In the genomic region with DNA sequence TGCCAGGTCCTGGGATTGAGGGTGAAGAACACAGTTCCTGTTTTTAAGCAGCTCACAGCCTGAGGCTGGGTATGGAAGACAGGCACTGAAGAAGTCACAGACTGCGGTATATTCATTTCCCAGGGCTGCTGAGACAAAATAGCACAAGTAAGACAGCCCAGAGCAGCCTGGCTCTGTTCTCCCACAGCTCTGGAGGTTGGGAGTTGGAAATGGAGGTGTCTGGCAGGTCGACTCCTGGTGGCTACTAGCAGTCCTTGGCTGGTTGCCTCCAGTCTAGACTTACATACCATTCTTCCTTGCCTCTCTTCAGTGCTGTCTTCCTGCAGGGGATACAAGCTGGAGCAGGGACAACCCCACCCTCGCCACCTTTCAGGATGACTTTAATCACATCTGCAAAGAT, we compare ENCODE assay signal across 25 mouse cellular contexts.
"Had no signal": no experiment of that assay in that cellular context is flagged by ENCODE, and none has a peak within 500 bp of the region (broad histone marks: within the 10 kb centered on the region; RNA-seq: fewer than 3 reads in every experiment).

No protein-coding gene starts in this region.

- ATAC-seq: intestine, embryonic 16.5 days; liver, postnatal 0 days had no signal

- DNase-seq: gastrocnemius, postnatal 14 days; gastrocnemius, postnatal 36 days; heart, adult 11 months; heart, adult 2 months; heart, postnatal 14 days; heart, postnatal 36 days; kidney, adult 11 months; kidney, adult 2 months; kidney, adult 9 months; kidney, postnatal 14 days; kidney, postnatal 36 days; layer of hippocampus, adult 9-11 months; liver; liver, embryonic 13.5 days; liver, postnatal 0 days had no signal

- H3K4me1 ChIP-seq: heart, embryonic 13.5 days; heart, embryonic 15.5 days; limb, embryonic 12.5 days; liver, embryonic 13.5 days; liver, embryonic 15.5 days had no signal

- H3K27ac ChIP-seq: heart, adult 2 months; heart, embryonic 13.5 days; heart, embryonic 15.5 days; hindbrain, embryonic 13.5 days; hindbrain, embryonic 15.5 days; kidney, embryonic 15.5 days; kidney, postnatal 0 days; limb, embryonic 10.5 days; limb, embryonic 12.5 days; liver, embryonic 13.5 days; liver, embryonic 15.5 days had no signal

- H3K27me3 ChIP-seq: hindbrain, embryonic 13.5 days; hindbrain, embryonic 15.5 days had no signal

- H3K4me3 ChIP-seq: heart, adult 2 months; heart, embryonic 13.5 days; heart, embryonic 15.5 days; hindbrain, embryonic 13.5 days; hindbrain, embryonic 15.5 days; kidney, embryonic 15.5 days; limb, embryonic 10.5 days; limb, embryonic 12.5 days; liver, embryonic 13.5 days; liver, embryonic 15.5 days had no signal
